Mouse (Mus musculus): ENCODE measurements at regions not wholly inside any gene's neighbourhood (a gene's known extent, or its start where the extent isn't known, plus 50 kb on each side); places are given as distances from the start of the nearest gene placed in this dataset.
"Not testable (repeated sequence)": the region's sequence is repeated elsewhere in the genome, so short reads cannot be mapped to it uniquely, and the experiment has no call there.

GRCm38 (mm10) chr10:118052042-118052441 is 89.6 kb upstream of the Mdm1 start:
- no peak for TF ChIP-seq CTCF (IDR thresholded peaks at IDR 0.05; ENCODE audit: extremely low read depth, insufficient read depth, insufficient read length, insufficient replicate concordance)
- TF ChIP-seq POLR2A (IDR thresholded peaks at IDR 0.05; ENCODE audit: low read depth, low read length), result no peak
- H3K27me3 ChIP-seq (ENCODE audit: control insufficient read depth, insufficient read depth, low read length), result no peaks in the 10 kb centered on the region
- H3K27ac ChIP-seq (ENCODE audit: insufficient read depth, low read length), result peak overlapping the region; percentile 44
- peak in 1 of 2 experiments; percentile 37 for DNase-seq (ENCODE audit: low read depth in 1 of 2, low spot score in 2 of 2)
- WGBS, result 27% methylated on average over 11 of the region's 11 CpGs
- H3K4me1 ChIP-seq (ENCODE audit: control insufficient read depth, insufficient read depth, insufficient read length), result peaks cover 5% of the 10 kb centered on the region; the same call in 1 of the 2 replicates
- no peak overlapping the region for H3K4me3 ChIP-seq (ENCODE audit: extremely low read depth, insufficient read depth, insufficient read length)
- H3K36me3 ChIP-seq (ENCODE audit: control insufficient read depth, insufficient read depth, low read length), result no peaks in the 10 kb centered on the region

GRCm38 (mm10) chr10:118052477-118052876 is 89.1 kb upstream of the Mdm1 start:
- no peak for DNase-seq (ENCODE audit: low read depth in 1 of 2, low spot score in 2 of 2)
- Histone ChIP-seq H3K27ac (ENCODE audit: insufficient read depth, low read length) (peak overlapping the region; percentile 44), H3K4me3 (ENCODE audit: extremely low read depth, insufficient read depth, insufficient read length) (no peak overlapping the region), H3K4me1 (ENCODE audit: control insufficient read depth, insufficient read depth, insufficient read length) (peaks cover 5% of the 10 kb centered on the region; the same call in 1 of the 2 replicates), H3K27me3 (ENCODE audit: control insufficient read depth, insufficient read depth, low read length) (no peaks in the 10 kb centered on the region), H3K36me3 (ENCODE audit: control insufficient read depth, insufficient read depth, low read length) (no peaks in the 10 kb centered on the region)
- WGBS, result 80% methylated on average over 12 of the region's 12 CpGs
- TF ChIP-seq POLR2A (IDR thresholded peaks at IDR 0.05; ENCODE audit: low read depth, low read length) (no peak), CTCF (IDR thresholded peaks at IDR 0.05; ENCODE audit: extremely low read depth, insufficient read depth, insufficient read length, insufficient replicate concordance) (no peak)

GRCm38 (mm10) chr10:118053037-118053436 is 88.6 kb upstream of the Mdm1 start:
- DNase-seq (ENCODE audit: low read depth in 1 of 2, low spot score in 2 of 2), result no peak
- 81% methylated on average over 5 of the region's 5 CpGs for WGBS

DNA sequence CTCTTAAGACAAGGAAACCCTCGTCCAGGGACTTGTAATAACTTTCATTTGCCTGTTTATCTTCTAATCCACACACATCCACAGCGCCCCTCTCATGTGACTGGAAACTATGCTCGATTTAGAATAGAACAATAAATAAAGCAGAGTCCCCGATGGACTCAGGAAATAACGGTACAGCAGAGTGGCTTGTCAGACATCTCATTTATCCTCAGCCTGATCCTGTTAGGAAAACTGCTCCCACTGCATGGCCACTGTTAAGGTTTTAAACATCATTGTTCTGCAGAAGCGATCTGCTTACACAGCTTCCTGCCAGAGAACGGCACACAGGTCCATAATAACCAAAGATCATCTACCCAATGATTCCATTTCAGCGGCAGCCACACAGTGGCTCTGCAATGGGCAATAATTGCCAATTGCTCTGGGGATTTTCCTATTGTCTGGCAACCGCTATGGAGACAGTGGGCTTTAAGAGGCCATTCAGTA is 84.8 kb upstream of the Mdm1 start:
- Histone ChIP-seq H3K4me1 (ENCODE audit: control insufficient read depth, insufficient read depth, insufficient read length) (peaks cover 4% of the 10 kb centered on the region; the same call in 1 of the 2 replicates), H3K4me3 (ENCODE audit: extremely low read depth, insufficient read depth, insufficient read length) (no peak overlapping the region), H3K27me3 (ENCODE audit: control insufficient read depth, insufficient read depth, low read length) (no peaks in the 10 kb centered on the region), H3K27ac (ENCODE audit: insufficient read depth, low read length) (no peak overlapping the region), H3K36me3 (ENCODE audit: control insufficient read depth, insufficient read depth, low read length) (no peaks in the 10 kb centered on the region)
- TF ChIP-seq CTCF (IDR thresholded peaks at IDR 0.05; ENCODE audit: extremely low read depth, insufficient read depth, insufficient read length, insufficient replicate concordance), result no peak
- TF ChIP-seq POLR2A (IDR thresholded peaks at IDR 0.05; ENCODE audit: low read depth, low read length), result no peak
- WGBS, result 31% methylated on average over 9 of the region's 9 CpGs
- no peak for DNase-seq (ENCODE audit: low read depth in 1 of 2, low spot score in 2 of 2)

More at GRCm38 (mm10) chr10:118053037-118053436, 88.6 kb upstream of the Mdm1 start:
- no peak for TF ChIP-seq POLR2A (IDR thresholded peaks at IDR 0.05; ENCODE audit: low read depth, low read length)
- no peak for TF ChIP-seq CTCF (IDR thresholded peaks at IDR 0.05; ENCODE audit: extremely low read depth, insufficient read depth, insufficient read length, insufficient replicate concordance)
- Histone ChIP-seq H3K27ac (ENCODE audit: insufficient read depth, low read length) (no peak overlapping the region), H3K4me3 (ENCODE audit: extremely low read depth, insufficient read depth, insufficient read length) (no peak overlapping the region), H3K27me3 (ENCODE audit: control insufficient read depth, insufficient read depth, low read length) (no peaks in the 10 kb centered on the region), H3K4me1 (ENCODE audit: control insufficient read depth, insufficient read depth, insufficient read length) (peaks cover 5% of the 10 kb centered on the region; the same call in 1 of the 2 replicates), H3K36me3 (ENCODE audit: control insufficient read depth, insufficient read depth, low read length) (no peaks in the 10 kb centered on the region)

DNA sequence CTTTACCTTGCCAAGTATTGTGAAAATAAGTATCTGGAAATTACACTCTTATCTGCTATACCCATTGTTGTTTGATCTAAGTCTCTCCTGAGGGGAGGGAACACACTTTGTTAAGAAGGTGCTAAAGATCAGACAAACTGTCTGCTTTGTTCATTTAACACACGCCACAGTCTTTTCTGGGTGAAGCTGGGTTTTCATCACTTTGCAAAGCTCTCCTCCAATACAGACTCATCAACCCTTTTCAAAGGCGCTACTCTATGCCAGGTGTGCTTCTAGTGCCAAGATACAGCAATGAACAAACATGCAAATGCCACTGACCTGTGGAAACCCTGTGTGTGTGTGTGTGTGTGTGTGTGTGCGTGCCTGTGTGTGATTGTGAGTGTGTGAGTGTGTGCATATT is 84.1 kb upstream of the Mdm1 start:
- Histone ChIP-seq H3K27ac (ENCODE audit: insufficient read depth, low read length) (no peak overlapping the region), H3K36me3 (ENCODE audit: control insufficient read depth, insufficient read depth, low read length) (no peaks in the 10 kb centered on the region), H3K27me3 (ENCODE audit: control insufficient read depth, insufficient read depth, low read length) (no peaks in the 10 kb centered on the region), H3K4me1 (ENCODE audit: control insufficient read depth, insufficient read depth, insufficient read length) (peaks cover 4% of the 10 kb centered on the region; the same call in 1 of the 2 replicates), H3K4me3 (ENCODE audit: extremely low read depth, insufficient read depth, insufficient read length) (no peak overlapping the region)
- no peak for DNase-seq (ENCODE audit: low read depth in 1 of 2, low spot score in 2 of 2)
- TF ChIP-seq POLR2A (IDR thresholded peaks at IDR 0.05; ENCODE audit: low read depth, low read length), result no peak
- TF ChIP-seq CTCF (IDR thresholded peaks at IDR 0.05; ENCODE audit: extremely low read depth, insufficient read depth, insufficient read length, insufficient replicate concordance), result no peak
- 72% methylated on average over 3 of the region's 3 CpGs for WGBS

GRCm38 (mm10) chr10:118064816-118065216 is 76.8 kb upstream of the Mdm1 start:
- no peak for DNase-seq (ENCODE audit: low read depth in 1 of 2, low spot score in 2 of 2)
- TF ChIP-seq POLR2A (IDR thresholded peaks at IDR 0.05; ENCODE audit: low read depth, low read length) (no peak), CTCF (IDR thresholded peaks at IDR 0.05; ENCODE audit: extremely low read depth, insufficient read depth, insufficient read length, insufficient replicate concordance) (no peak)
- Histone ChIP-seq H3K27me3 (ENCODE audit: control insufficient read depth, insufficient read depth, low read length) (no peaks in the 10 kb centered on the region), H3K36me3 (ENCODE audit: control insufficient read depth, insufficient read depth, low read length) (no peaks in the 10 kb centered on the region), H3K4me3 (ENCODE audit: extremely low read depth, insufficient read depth, insufficient read length) (no peak overlapping the region), H3K4me1 (ENCODE audit: control insufficient read depth, insufficient read depth, insufficient read length) (peaks cover 5% of the 10 kb centered on the region; the same call in 1 of the 2 replicates), H3K27ac (ENCODE audit: insufficient read depth, low read length) (peak overlapping the region; percentile 61; the same call in 1 of the 2 replicates)
- WGBS, result 27% methylated on average over 7 of the region's 7 CpGs

- not testable (repeated sequence) for H3K27me3 ChIP-seq (ENCODE audit: control insufficient read depth, insufficient read depth, low read length)
- 95% methylated on average over 9 of the region's 11 CpGs for WGBS
These were observed 65.3 kb upstream of the Mdm1 start for GRCm38 (mm10) chr10:118076341-118076740.

More at GRCm38 (mm10) chr10:118076341-118076740, 65.3 kb upstream of the Mdm1 start:
- H3K27ac ChIP-seq (ENCODE audit: insufficient read depth, low read length); H3K4me1 ChIP-seq (ENCODE audit: control insufficient read depth, insufficient read depth, insufficient read length); H3K4me3 ChIP-seq (ENCODE audit: extremely low read depth, insufficient read depth, insufficient read length); DNase-seq (ENCODE audit: low read depth in 1 of 2, low spot score in 2 of 2); H3K36me3 ChIP-seq (ENCODE audit: control insufficient read depth, insufficient read depth, low read length): not testable (repeated sequence)
